Mouse (Mus musculus): ENCODE measurements around the gene Cel.
"Not testable (repeated sequence)": the region's sequence is repeated elsewhere in the genome, so short reads cannot be mapped to it uniquely, and the experiment has no call there.

Gene Cel

GRCm38 (mm10) chr2:28517206-28517909 is 45.8 kb downstream of the Cel start:
- peak; percentile 66 for DNase-seq

GRCm38 (mm10) chr2:28514489-28514888 is 48.7 kb downstream of the Cel start:
- DNase-seq, result peak; percentile 81

- DNase-seq, result no peak
These were observed 49.5 kb downstream of the Cel start for GRCm38 (mm10) chr2:28513431-28514370.

GRCm38 (mm10) chr2:28512798-28513401 is 50.3 kb downstream of the Cel start, which contains the start of gene Ralgds:
Ralgds (plus strand) TSS chr2:28513125.
- DNase-seq, result peak; percentile 66

- DNase-seq, result not testable (repeated sequence)
These were observed 51.6 kb downstream of the Cel start for GRCm38 (mm10) chr2:28511600-28511999.

- no peak for DNase-seq
These were observed 56.9 kb downstream of the Cel start for GRCm38 (mm10) chr2:28506291-28506690.

- no peak for DNase-seq
These were observed 57.4 kb downstream of the Cel start, which contains the start of gene Gm10134 for GRCm38 (mm10) chr2:28505795-28506194. Gm10134 (plus strand) TSS chr2:28506095.
